Mouse (Mus musculus) naive thymus-derived CD4-positive, alpha-beta T cell, adult 2 months (primary cell): ENCODE data around the gene Ceacam2.
A peak's percentile ranks its signal among the peaks of the same experiment; 100 is the strongest.
"Not testable (repeated sequence)": the region's sequence is repeated elsewhere in the genome, so short reads cannot be mapped to it uniquely, and the experiment has no call there.

Experiments used
- DNase-seq: peaks from one replicate; pipeline ENCODE4 v3.0.0-alpha.2; 2011; ENCODE audit warnings: low read depth

Ceacam2 gene

GRCm38 (mm10) chr7:25483133-25483735 lies 56.4 kb downstream of the Ceacam2 start:
- no peak for DNase-seq

- not testable (repeated sequence) for DNase-seq
Observed at GRCm38 (mm10) chr7:25480791-25481190, 58.9 kb downstream of the Ceacam2 start.

GRCm38 (mm10) chr7:25479440-25479839 lies 60.2 kb downstream of the Ceacam2 start:
- DNase-seq, result peak; percentile 37

GRCm38 (mm10) chr7:25477752-25478093 lies 61.9 kb downstream of the Ceacam2 start:
- not testable (repeated sequence) for DNase-seq

- DNase-seq, result peak; percentile 34
Observed at GRCm38 (mm10) chr7:25477091-25477751, 62.4 kb downstream of the Ceacam2 start, which contains the start of gene Ceacam1. Gene Ceacam1 (minus strand): TSS chr7:25477603.

GRCm38 (mm10) chr7:25471821-25472220 lies 67.8 kb downstream of the Ceacam2 start:
- DNase-seq, result not testable (repeated sequence)
